Mouse (Mus musculus) ES-E14 (cell line): ENCODE data around the gene Cemip. TPM values are rescaled to one million over a fixed set of nuclear protein-coding genes. Genes with fewer than 3 reads are reported as not detected.

Source experiments
- DNase-seq: peaks from one replicate; pipeline ENCODE4 v3.0.0-alpha.2; 2013; ENCODE audit warnings: low read depth, low spot score
- H3K27ac ChIP-seq: 2 replicates; pipeline ENCODE4 v1.5.1; 2012; ENCODE audit warnings: low read depth, mild to moderate bottlenecking, low read length, moderate library complexity, mixed read lengths; ENCODE audit not compliant: poor library complexity, insufficient read depth, severe bottlenecking
- H3K36me3 ChIP-seq: 2 replicates; pipeline ENCODE4 v1.6.1; 2012; ENCODE audit warnings: mild to moderate bottlenecking, low read length, moderate library complexity, mixed read lengths; ENCODE audit not compliant: control insufficient read depth, poor library complexity, insufficient read depth, severe bottlenecking
- H3K4me1 ChIP-seq, 2 experiments: fragments of 150-350 bp in 1 of 2; sonication (generic) in 1 of 2; 2 replicates each; pipeline ENCODE4 v1.6.1; 2012; ENCODE audit warnings: low read length in 2 of 2, mild to moderate bottlenecking in 1 of 2, mixed read lengths in 1 of 2; ENCODE audit not compliant: control insufficient read depth in 2 of 2, insufficient read depth in 2 of 2, poor library complexity in 1 of 2
- H3K4me3 ChIP-seq, 2 experiments: fragments of 150-350 bp in 1 of 2; sonication (generic) in 1 of 2; 2 replicates each; pipeline ENCODE4 v1.5.1; 2012; ENCODE audit warnings: low read length in 2 of 2, low read depth in 1 of 2, mild to moderate bottlenecking in 1 of 2, mixed read lengths in 1 of 2; ENCODE audit not compliant: insufficient read depth in 1 of 2, poor library complexity in 1 of 2, severe bottlenecking in 1 of 2
- H3K9ac ChIP-seq: 2 replicates; pipeline ENCODE4 v1.6.1; 2012; ENCODE audit warnings: low read depth, mild to moderate bottlenecking, low read length, mixed read lengths; ENCODE audit not compliant: poor library complexity, insufficient read depth, severe bottlenecking
- H3K9me3 ChIP-seq: fragments of 150-350 bp; sonication (generic); 2 replicates; pipeline ENCODE4 v1.6.1; 2012; ENCODE audit warnings: low read depth, mild to moderate bottlenecking, low read length; ENCODE audit not compliant: control insufficient read depth, insufficient read depth
- CHD2 ChIP-seq: IDR thresholded peaks from 2 replicates; pipeline ENCODE4 v1.6.1; 2014; ENCODE audit warnings: mild to moderate bottlenecking, low read depth, low read length, inconsistent platforms
- HCFC1 ChIP-seq: IDR thresholded peaks from 2 replicates; pipeline ENCODE4 v1.6.1; 2012; ENCODE audit warnings: low read length, inconsistent platforms, borderline replicate concordance; ENCODE audit not compliant: insufficient read depth
- MAFK ChIP-seq: IDR thresholded peaks from 2 replicates; pipeline ENCODE4 v1.6.1; 2014; ENCODE audit warnings: mild to moderate bottlenecking, low read depth, low read length, inconsistent platforms; ENCODE audit not compliant: insufficient read depth
- ZC3H11A ChIP-seq: IDR thresholded peaks from 2 replicates; pipeline ENCODE4 v1.6.1; 2012; ENCODE audit warnings: low read depth, mild to moderate bottlenecking, inconsistent platforms, low read length, borderline replicate concordance
- ZNF384 ChIP-seq: IDR thresholded peaks from 2 replicates; pipeline ENCODE4 v1.6.1; 2012; ENCODE audit warnings: low read depth, low read length, inconsistent platforms
- in situ Hi-C, 2 experiments: fragments of 600-800 bp; cut with MboI; formaldehyde crosslinking; loops; one replicate each; pipeline ENCODE4 v1.15.1; 2025; ENCODE audit warnings: low sequenced_read_pairs in 2 of 2, inconsistent platforms in 1 of 2; ENCODE audit not compliant: unreplicated experiment in 2 of 2
- total RNA-seq: library from RNA; depleted of rRNA; stranded (reverse); fragments of 300-350 nt; gene quantifications from 2 replicates; pipeline ENCODE4 v1.2.3, GENCODE M21; 2012

The Cemip gene
- total RNA-seq, 1 experiment: 3.9 TPM

DNA sequence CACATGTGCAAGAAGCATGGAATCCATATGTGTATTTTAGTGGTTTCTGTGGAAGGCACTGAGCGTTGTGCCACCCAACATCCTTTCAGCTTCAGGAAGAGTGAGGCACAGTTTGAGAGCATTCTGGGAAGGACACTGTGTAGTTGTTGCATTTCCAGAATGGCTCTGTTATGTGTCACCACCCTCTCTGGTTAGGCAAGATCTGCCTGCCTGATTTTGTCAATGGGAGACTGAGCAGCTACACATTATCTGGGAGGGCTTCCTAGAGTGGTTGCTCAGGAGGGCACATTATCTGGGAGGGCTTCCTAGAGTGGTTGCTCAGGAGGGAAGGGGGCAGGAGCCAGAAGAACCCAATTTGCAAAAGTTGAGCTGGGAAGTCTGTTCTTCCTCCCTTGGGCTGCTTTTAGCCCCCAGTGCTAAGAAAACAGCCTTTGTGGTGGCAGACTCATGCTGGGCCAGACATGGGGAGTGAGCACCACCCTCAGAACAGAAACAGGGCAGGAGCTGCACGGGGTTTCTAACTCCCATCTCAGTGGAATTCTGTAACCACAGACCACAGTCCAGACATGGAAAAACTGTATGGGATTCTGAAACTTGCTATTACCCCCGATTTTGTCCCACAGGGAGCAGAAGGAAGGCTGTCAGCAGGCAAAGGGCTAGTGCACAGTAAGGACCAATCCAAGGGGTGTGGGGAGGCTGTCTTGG lies 147.1 kb downstream of the Cemip start:
- no peak overlapping the region for H3K4me3 ChIP-seq
- no peaks in the 10 kb centered on the region for H3K9me3 ChIP-seq
- H3K4me1 ChIP-seq: no peaks in the 10 kb centered on the region
- in situ Hi-C loops: no loop called here
- no peaks in the 10 kb centered on the region for H3K36me3 ChIP-seq
- no peak overlapping the region for H3K9ac ChIP-seq
- no peak for DNase-seq
- TF ChIP-seq ZNF384 (no peak), MAFK (no peak), ZC3H11A (no peak)
- no peak overlapping the region for H3K27ac ChIP-seq

DNA sequence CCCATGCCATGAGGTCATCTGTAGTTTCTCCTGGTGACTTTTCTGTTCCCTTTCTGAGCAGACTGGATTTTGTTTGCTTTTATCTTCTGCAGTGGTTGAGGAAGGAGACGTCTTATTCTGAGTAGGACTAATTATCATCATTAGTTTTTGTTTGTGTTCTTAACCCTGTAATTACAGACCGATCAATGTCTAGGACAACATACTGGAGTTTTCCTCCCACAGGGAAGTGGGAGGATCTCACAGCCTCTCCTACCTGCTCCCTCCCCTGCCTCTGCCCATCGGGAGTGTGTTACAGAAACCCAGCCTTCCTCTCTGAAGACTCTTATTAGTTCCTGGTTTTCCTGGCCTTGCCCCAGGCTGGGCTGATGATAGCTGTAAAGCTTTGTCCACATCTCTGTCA lies 164.7 kb downstream of the Cemip start:
- Histone ChIP-seq H3K9ac (no peak overlapping the region), H3K27ac (no peak overlapping the region), H3K4me1 (no peaks in the 10 kb centered on the region), H3K36me3 (no peaks in the 10 kb centered on the region), H3K4me3 (no peak overlapping the region), H3K9me3 (no peaks in the 10 kb centered on the region)
- TF ChIP-seq ZNF384 (no peak), CHD2 (no peak), HCFC1 (no peak), MAFK (no peak), ZC3H11A (no peak)
- in situ Hi-C loops: loop anchor here in 1 of 2 experiments (25.0 kb wide), 1 partner anchor 366 kb away; no protein-coding TSS in a partner anchor
- no peak for DNase-seq

DNA sequence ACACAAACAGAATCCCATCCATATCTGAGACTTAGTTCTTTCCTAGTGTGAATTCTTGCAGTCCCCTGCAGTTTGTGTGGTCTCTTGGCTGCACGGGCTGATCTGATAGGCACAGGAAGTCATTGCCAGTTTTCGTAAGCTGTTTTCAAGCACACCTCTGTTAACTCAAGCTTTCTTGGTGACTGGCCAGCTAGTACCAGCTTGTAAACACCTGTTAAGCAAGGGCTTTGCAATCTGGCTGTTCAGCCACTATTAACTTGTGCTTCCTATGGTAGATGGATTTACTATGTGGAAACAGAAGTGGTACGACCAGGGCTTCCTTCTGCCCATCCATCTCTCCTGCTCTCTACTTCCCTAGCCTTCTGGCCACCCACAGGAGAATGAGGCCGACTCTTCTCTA lies 166.1 kb downstream of the Cemip start:
- TF ChIP-seq HCFC1 (no peak), ZC3H11A (no peak), CHD2 (no peak), MAFK (no peak), ZNF384 (no peak)
- in situ Hi-C loops: loop anchor here in 1 of 2 experiments (25.0 kb wide), 1 partner anchor 367 kb away; no protein-coding TSS in a partner anchor
- Histone ChIP-seq H3K4me3 (no peak overlapping the region), H3K9me3 (no peaks in the 10 kb centered on the region), H3K4me1 (no peaks in the 10 kb centered on the region), H3K36me3 (no peaks in the 10 kb centered on the region), H3K27ac (no peak overlapping the region), H3K9ac (no peak overlapping the region)
- no peak for DNase-seq

DNA sequence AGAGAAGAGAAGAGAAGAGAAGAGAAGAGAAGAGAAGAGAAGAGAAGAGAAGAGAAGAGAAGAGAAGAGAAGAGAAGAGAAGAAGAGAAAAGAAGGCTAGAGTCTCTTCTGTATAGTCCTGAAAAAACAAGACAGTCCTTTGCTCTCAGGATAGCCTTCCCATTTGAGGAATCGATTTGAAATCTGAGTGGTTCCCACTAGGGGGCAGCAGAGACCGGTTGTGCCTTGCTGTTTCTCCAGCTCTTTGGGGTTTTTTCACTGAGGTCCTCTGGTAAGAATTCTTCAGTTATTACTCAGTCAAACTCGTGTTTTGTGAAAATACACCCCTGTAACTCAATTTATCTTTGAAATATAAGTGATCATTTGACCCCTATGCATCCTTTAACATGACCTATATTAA lies 171.7 kb downstream of the Cemip start:
- Histone ChIP-seq H3K9ac (no peak overlapping the region), H3K4me3 (no peak overlapping the region), H3K27ac (no peak overlapping the region), H3K36me3 (no peaks in the 10 kb centered on the region), H3K4me1 (no peaks in the 10 kb centered on the region), H3K9me3 (no peaks in the 10 kb centered on the region)
- TF ChIP-seq ZC3H11A: peak; percentile 98
- TF ChIP-seq MAFK: 0 out of 2 replicates have a peak, but pooled peaks have one; percentile 49
- no peak for TF ChIP-seq CHD2
- TF ChIP-seq HCFC1: no peak
- TF ChIP-seq ZNF384: peak; percentile 73
- in situ Hi-C loops: loop anchor here (10.0 to 25.0 kb wide), 2 partner anchors 360 to 373 kb away; no protein-coding TSS in a partner anchor
- peak; percentile 76 for DNase-seq

DNA sequence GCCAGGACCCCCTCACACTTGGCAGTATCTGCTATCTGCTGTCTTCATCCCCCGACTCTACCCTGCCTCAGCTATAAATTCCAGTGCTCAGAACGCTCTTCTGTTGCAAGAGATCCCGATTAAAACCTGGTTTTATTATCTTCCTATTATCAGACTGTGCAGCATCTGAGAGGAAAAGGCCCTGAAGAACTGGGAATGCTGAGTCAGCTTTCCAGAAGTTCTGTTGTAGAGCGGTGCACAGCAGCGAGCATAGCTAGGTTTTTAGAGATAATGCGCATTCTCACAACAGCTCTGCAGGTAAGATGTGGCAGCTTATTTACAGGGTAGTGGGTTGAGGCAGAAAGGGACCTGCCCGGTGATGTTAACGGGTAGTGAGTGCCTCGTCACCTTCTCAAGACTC lies 172.3 kb downstream of the Cemip start:
- no peaks in the 10 kb centered on the region for H3K4me1 ChIP-seq
- no peaks in the 10 kb centered on the region for H3K36me3 ChIP-seq
- no peak overlapping the region for H3K27ac ChIP-seq
- TF ChIP-seq MAFK: peak; percentile 86
- no peak for TF ChIP-seq HCFC1
- no peaks in the 10 kb centered on the region for H3K9me3 ChIP-seq
- H3K9ac ChIP-seq: no peak overlapping the region
- H3K4me3 ChIP-seq: no peak overlapping the region
- DNase-seq: no peak
- in situ Hi-C loops: loop anchor here (10.0 to 25.0 kb wide), 2 partner anchors 361 to 373 kb away; no protein-coding TSS in a partner anchor
